Mouse (Mus musculus) hindbrain, embryonic 16.5 days (tissue): Measurements from ENCODE around the gene Flad1. TPM values are rescaled to one million over a fixed set of nuclear protein-coding genes. Genes with fewer than 3 reads are reported as not detected.

Source experiments
- ATAC-seq: fragments of 200-750 bp; cut with Nextera tagmentation; 2 replicates; pipeline ENCODE4 v1.8.0; 2017; ENCODE audit warnings: moderate TSS enrichment, moderate library complexity
- H3K27ac ChIP-seq: fragments of 300-500 bp; sonication (generic); 2 replicates; pipeline ENCODE4 v1.5.1; 2014; ENCODE audit warnings: low read depth, mild to moderate bottlenecking, control low read depth, low read length, moderate library complexity
- H3K27me3 ChIP-seq: fragments of 300-500 bp; sonication (generic); replicated peaks from 2 replicates; pipeline ENCODE4 v1.6.1; 2014; ENCODE audit warnings: low read length; ENCODE audit not compliant: control insufficient read depth, insufficient read depth
- H3K36me3 ChIP-seq: fragments of 300-500 bp; sonication (generic); 2 replicates; pipeline ENCODE4 v1.6.1; 2014; ENCODE audit warnings: mild to moderate bottlenecking, low read length, moderate library complexity, mixed read lengths; ENCODE audit not compliant: control insufficient read depth, insufficient read depth
- H3K4me1 ChIP-seq: fragments of 300-500 bp; sonication (generic); 2 replicates; pipeline ENCODE4 v1.6.1; 2014; ENCODE audit warnings: low read depth, low read length; ENCODE audit not compliant: control insufficient read depth, insufficient read depth
- H3K4me2 ChIP-seq: fragments of 300-500 bp; sonication (generic); 2 replicates; pipeline ENCODE4 v1.6.1; 2014; ENCODE audit warnings: mild to moderate bottlenecking, low read length, control low read depth, moderate library complexity
- H3K4me3 ChIP-seq: fragments of 300-500 bp; sonication (generic); 2 replicates; pipeline ENCODE4 v1.5.1; 2014; ENCODE audit warnings: mild to moderate bottlenecking, low read length, control low read depth, moderate library complexity
- H3K9ac ChIP-seq: fragments of 300-500 bp; sonication (generic); 2 replicates; pipeline ENCODE4 v1.6.1; 2014; ENCODE audit warnings: low read depth, mild to moderate bottlenecking, control low read depth, low read length, moderate library complexity
- H3K9me3 ChIP-seq: fragments of 300-500 bp; sonication (generic); 2 replicates; pipeline ENCODE4 v1.6.1; 2014; ENCODE audit warnings: mild to moderate bottlenecking, low read length, moderate library complexity; ENCODE audit not compliant: control insufficient read depth
- WGBS: fragments of 180-500 bp; shearing (Covaris S2); extraction: QIAGEN DNeasy Blood & Tissue Kit; methylation state at CpG from one replicate; pipeline ENCODE4 v1.1.7; 2014; 5-methylcytosine and 5-hydroxymethylcytosine counted together
- polyA plus RNA-seq: library from polyadenylated mRNA; unstranded; fragments of >200 nt; fragmentation: Nextera tagmentation; extraction: Ambion mirVana; gene quantifications from 2 replicates; pipeline ENCODE4 v1.2.1, GENCODE M21; 2015

The Flad1 gene
- polyA plus RNA-seq, 1 experiment from 2014 or later = 34.7 TPM

DNA sequence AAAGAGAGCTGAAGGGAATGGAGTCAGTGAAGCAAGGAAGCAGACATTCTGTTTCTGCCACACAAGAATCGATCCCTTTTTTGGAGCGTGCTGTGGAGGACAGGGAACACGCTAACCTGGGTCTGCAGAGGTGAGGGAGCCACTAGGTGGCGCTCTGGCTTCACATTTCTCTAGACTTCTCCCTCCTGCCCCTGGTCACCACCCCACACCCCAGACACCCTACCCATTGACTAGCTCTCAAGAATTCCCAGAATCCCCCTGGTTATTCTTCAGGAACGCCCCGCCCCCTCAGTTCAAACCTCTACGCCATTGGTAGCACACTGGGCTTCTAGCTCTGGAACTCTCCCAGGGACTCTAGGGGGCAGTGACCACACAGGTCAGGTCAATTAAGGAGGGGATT lies 37.9 kb upstream of the Flad1 start:
- WGBS = 30% methylated on average over 7 of the region's 7 CpGs
- Histone ChIP-seq H3K36me3 (no peaks in the 10 kb centered on the region), H3K9me3 (no peaks in the 10 kb centered on the region), H3K9ac (no peak overlapping the region), H3K4me1 (peaks cover 2% of the 10 kb centered on the region; the same call in 1 of the 2 replicates), H3K4me3 (no peak overlapping the region), H3K27ac (no peak overlapping the region), H3K27me3 (no peaks in the 10 kb centered on the region), H3K4me2 (no peak overlapping the region)
- ATAC-seq = peak; percentile 67

DNA sequence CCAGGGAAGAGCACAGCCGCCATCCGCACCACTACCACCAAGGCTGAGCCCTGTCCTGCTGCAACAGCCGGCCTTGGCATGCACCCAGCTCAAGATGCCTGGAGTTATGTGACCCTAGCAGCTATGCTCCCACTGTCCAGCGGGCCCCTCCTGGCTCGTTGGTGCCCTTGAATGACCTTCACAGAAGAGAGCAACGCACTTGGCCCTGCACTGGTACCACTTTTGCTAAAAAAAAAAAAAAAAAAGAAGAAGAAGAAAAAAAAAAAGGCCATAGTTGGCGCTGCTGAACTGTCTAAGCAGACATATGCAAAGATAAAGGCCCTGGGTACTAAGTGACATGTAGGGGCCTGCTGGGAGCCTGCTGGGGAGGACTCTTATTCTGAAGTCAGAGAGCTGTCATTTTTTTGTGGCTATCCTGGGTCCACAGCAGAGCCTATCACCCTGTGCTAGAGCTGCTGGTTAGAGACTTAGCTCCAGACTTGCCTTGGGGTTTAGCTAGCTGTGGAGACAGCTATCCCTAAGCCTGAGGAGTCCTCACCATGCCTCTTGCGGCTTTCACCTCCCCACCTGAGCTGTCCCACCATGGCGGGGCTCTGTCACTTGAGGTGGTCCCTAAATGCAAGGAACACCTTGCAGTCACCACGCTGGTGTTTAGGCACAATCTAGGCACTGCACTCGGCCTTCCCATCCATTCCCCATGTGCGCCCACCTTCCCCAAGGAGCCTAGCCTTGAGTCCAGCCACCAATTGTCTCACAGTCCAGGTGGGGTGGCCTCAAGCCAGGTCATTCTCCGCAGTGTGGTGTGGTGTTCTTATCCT lies 37.3 kb upstream of the Flad1 start:
- Histone ChIP-seq H3K9me3 (no peaks in the 10 kb centered on the region), H3K4me1 (peaks cover 2% of the 10 kb centered on the region; the same call in 1 of the 2 replicates), H3K9ac (no peak overlapping the region), H3K27ac (no peak overlapping the region), H3K27me3 (no peaks in the 10 kb centered on the region), H3K4me2 (no peak overlapping the region), H3K36me3 (no peaks in the 10 kb centered on the region), H3K4me3 (no peak overlapping the region)
- peak; percentile 32; the same call in 1 of the 2 replicates for ATAC-seq
- WGBS = 67% methylated on average over 13 of the region's 13 CpGs

DNA sequence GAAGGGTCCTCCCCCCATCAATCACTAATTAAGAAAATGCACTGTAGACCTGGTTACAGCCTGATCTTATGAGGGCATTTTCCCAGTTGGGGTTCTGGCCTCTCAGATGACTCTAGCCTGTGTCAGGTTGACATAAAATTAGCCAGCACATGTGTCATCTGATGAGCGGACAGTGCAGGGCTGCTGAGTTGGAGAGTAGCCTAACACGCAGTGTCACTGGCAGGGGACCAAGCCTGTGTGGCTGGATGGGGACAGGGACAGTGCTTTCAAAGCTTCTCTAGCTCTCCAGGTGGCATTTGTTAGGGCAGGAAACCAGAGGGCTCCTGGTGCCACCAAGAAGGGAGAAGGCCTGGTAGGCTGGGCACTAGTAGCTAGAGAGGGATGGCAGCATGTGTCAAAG lies 29.0 kb upstream of the Flad1 start:
- Histone ChIP-seq H3K9me3 (no peaks in the 10 kb centered on the region), H3K27me3 (no peaks in the 10 kb centered on the region), H3K27ac (no peak overlapping the region), H3K9ac (no peak overlapping the region), H3K4me1 (no peaks in the 10 kb centered on the region; the same call in 1 of the 2 replicates), H3K36me3 (no peaks in the 10 kb centered on the region), H3K4me3 (no peak overlapping the region), H3K4me2 (no peak overlapping the region)
- 82% methylated on average over 2 of the region's 2 CpGs for WGBS
- no peak for ATAC-seq

DNA sequence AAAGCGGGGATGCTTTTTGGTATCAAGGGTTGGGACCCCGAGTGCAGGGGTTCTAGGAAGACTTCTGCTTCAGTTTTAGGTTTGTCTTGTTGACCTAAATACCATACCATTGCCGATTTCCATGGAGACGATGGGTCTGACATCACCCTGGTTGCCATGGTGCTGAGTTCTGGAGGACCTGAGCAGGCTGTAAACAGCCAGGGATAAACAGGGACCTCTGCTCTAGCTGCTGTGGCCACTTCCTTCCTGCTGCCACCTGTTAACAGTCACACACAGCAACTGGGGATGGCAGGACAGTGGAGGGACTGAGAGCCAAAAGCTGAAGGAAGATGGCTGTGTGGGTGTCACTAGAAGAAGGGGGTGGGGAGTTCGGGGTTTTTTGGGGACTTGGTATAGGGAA lies 25.6 kb upstream of the Flad1 start:
- Histone ChIP-seq H3K9ac (no peak overlapping the region), H3K4me3 (peak overlapping the region; percentile 39), H3K4me2 (peak overlapping the region; percentile 50), H3K27ac (no peak overlapping the region), H3K36me3 (peaks cover 12% of the 10 kb centered on the region), H3K9me3 (no peaks in the 10 kb centered on the region), H3K27me3 (no peaks in the 10 kb centered on the region), H3K4me1 (no peaks in the 10 kb centered on the region; the same call in 1 of the 2 replicates)
- ATAC-seq = no peak
- 25% methylated on average over 5 of the region's 5 CpGs for WGBS

DNA sequence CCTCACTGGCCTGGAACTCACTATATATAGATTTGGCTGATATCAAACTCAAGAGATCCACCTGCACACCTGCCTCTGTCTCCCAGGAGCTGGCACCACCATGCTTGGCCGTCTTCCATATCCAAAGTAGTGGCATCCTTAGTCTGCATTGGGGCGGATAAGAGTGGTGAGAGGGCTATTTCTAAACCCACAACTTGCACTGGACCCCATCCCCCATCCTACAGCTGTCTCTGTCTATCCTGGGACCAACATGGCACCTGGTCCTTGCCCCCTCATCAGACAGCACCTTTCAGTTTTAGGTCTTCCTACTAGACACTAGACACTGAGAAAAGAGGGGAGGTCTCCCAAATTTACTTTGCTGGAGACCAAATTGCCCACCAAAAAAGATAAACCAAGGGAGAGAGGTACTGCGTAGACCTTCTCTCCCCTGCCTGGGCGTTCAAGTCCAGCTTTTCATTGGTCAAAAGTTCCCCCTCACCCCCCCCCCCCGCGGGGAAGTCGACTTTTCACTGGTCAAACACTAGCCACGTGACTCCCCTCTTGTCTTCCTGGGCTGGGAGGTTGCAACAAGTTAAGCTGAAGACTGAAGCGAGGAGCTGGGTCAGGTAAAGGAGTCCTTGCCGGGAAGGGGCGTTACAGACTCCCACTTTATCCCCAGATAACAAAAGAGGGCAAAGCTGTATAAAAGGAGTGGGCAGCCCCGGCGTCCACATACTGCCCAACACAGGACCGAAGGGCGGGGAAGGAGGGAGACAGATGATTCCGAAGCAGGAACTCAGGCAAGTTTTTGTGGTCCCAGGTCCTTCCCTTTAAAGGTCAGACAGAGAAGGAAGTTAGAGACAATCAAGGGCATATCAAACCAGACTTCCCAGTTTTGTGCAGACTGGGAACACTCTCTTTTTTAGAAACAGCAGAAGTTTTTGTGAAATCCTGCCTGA lies 24.8 kb upstream of the Flad1 start, which contains the start of gene Pbxip1:
Gene Pbxip1 (plus strand): TSS at position 531 of the 938 bp plus-strand sequence.
- 4% methylated on average over 16 of the region's 16 CpGs for WGBS
- Histone ChIP-seq H3K4me3 (peak within 1 kb of the TSS; percentile 39), H3K27ac (no peak within 1 kb of the TSS), H3K9me3 (no peaks in the 10 kb centered on the region), H3K4me2 (peak within 1 kb of the TSS; percentile 50), H3K36me3 (peaks cover 12% of the 10 kb centered on the region), H3K4me1 (peaks cover 7% of the 10 kb centered on the region), H3K27me3 (no peaks in the 10 kb centered on the region), H3K9ac (peak within 1 kb of the TSS; percentile 39)
- ATAC-seq = peak; percentile 58

DNA sequence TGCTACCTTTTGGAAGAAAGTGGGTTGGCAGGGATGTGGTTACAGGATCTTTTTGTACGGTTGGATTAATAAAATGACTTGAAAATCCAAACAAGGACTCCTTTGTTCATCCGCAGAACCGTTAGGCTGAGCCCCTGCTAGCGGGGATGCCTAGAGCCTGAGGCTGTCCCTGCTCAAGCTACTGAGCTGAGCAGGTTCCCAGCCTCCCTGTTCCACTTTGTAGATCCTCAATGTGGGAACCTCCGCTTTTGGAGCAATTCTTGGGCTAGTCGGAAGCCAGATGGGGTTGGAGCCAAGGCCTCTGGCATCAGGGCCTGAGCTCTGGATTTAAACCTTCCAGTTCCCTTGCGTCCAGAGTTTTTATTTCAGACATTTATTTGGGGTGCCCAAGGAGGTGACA lies 23.4 kb upstream of the Flad1 start:
- H3K9ac ChIP-seq = no peak overlapping the region
- H3K4me3 ChIP-seq = no peak overlapping the region
- WGBS = 72% methylated on average over 7 of the region's 7 CpGs
- H3K4me2 ChIP-seq = no peak overlapping the region
- no peak for ATAC-seq
- H3K27ac ChIP-seq = no peak overlapping the region
- peaks cover 12% of the 10 kb centered on the region for H3K36me3 ChIP-seq
- no peaks in the 10 kb centered on the region for H3K27me3 ChIP-seq
- peaks cover 14% of the 10 kb centered on the region for H3K4me1 ChIP-seq
- no peaks in the 10 kb centered on the region for H3K9me3 ChIP-seq

DNA sequence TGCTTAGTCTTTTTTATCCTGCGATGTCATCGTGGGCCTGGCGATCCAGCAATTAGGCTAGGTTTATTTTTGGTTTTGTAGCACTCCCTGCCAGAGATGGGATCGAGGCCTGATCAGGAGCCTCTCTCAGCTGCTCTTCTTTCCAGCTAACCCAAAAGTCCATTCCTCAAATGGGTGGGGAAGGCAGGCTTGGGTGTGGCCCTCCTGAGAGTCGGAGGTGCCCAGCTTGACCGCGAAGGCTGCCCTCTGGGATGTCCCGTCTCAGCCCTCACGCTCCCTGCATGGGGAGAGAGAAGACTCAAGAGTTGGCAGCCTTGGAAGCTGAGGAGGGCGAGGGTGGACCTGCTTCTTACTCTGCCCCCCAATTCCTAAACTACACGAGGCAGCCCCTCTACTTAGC lies 22.9 kb upstream of the Flad1 start:
- Histone ChIP-seq H3K4me1 (peaks cover 14% of the 10 kb centered on the region), H3K27me3 (no peaks in the 10 kb centered on the region), H3K9me3 (no peaks in the 10 kb centered on the region), H3K27ac (no peak overlapping the region), H3K9ac (no peak overlapping the region), H3K36me3 (peaks cover 12% of the 10 kb centered on the region), H3K4me2 (no peak overlapping the region), H3K4me3 (no peak overlapping the region)
- ATAC-seq = no peak
- 81% methylated on average over 11 of the region's 11 CpGs for WGBS

DNA sequence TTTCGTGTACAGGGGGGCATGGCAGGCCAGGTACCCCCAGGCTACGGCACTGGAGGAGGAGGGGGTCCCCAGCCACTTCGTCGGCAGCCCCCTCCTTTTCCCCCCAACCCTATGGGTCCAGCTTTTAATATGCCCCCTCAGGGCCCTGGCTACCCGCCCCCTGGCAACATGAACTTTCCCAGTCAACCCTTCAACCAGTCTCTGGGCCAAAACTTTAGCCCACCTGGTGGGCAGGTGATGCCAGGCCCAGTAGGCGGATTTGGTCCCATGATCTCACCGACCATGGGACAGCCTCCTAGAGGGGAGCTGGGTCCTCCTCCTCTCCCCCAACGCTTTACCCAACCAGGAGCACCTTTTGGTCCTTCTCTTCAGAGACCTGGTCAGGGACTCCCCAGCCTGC lies 20.9 kb upstream of the Flad1 start:
- no peaks in the 10 kb centered on the region for H3K9me3 ChIP-seq
- peaks cover 14% of the 10 kb centered on the region for H3K4me1 ChIP-seq
- H3K36me3 ChIP-seq = peaks cover 12% of the 10 kb centered on the region
- no peak overlapping the region for H3K4me2 ChIP-seq
- H3K9ac ChIP-seq = no peak overlapping the region
- H3K27me3 ChIP-seq = no peaks in the 10 kb centered on the region
- WGBS = 94% methylated on average over 8 of the region's 8 CpGs
- no peak overlapping the region for H3K27ac ChIP-seq
- H3K4me3 ChIP-seq = no peak overlapping the region
- ATAC-seq = no peak
